Mouse (Mus musculus) megakaryocyte, embryonic 14.5 days (primary cell): ENCODE data around the gene Tubgcp3. TPM values are rescaled to one million over a fixed set of nuclear protein-coding genes. Genes with fewer than 3 reads are reported as not detected.

ENCODE experiments used
- H3K27me3 ChIP-seq: replicated peaks from 2 replicates; pipeline ENCODE3; 2012; ENCODE audit warnings: inconsistent platforms
- H3K36me3 ChIP-seq: replicated peaks from 2 replicates; pipeline ENCODE3; 2012; ENCODE audit warnings: low read length, inconsistent platforms, mixed read lengths
- H3K4me1 ChIP-seq: 2 replicates; pipeline ENCODE4 v1.6.1; 2012; ENCODE audit warnings: inconsistent platforms
- H3K4me3 ChIP-seq: replicated peaks from 2 replicates; pipeline ENCODE3; 2012; ENCODE audit warnings: moderate library complexity, mild to moderate bottlenecking, inconsistent platforms
- H3K9me3 ChIP-seq: 2 replicates; pipeline ENCODE4 v1.6.1; 2012; ENCODE audit warnings: inconsistent platforms
- FLI1 ChIP-seq: IDR thresholded peaks from 2 replicates; pipeline ENCODE4 v1.6.1; 2012; ENCODE audit warnings: low read length, inconsistent platforms, mixed read lengths
- GATA1 ChIP-seq: IDR thresholded peaks from 3 replicates; pipeline ENCODE4 v1.6.1; 2012; ENCODE audit warnings: mixed read lengths, low read length, inconsistent platforms, borderline replicate concordance
- polyA plus RNA-seq: library from polyadenylated mRNA; stranded (reverse); fragments of >175 nt; gene quantifications from 2 replicates; pipeline ENCODE4 v1.2.3, GENCODE M21; 2012; ENCODE audit warnings: low replicate concordance; ENCODE audit not compliant: insufficient read depth

Tubgcp3 gene
- polyA plus RNA-seq, 1 experiment = 9.9 TPM

- Histone ChIP-seq H3K9me3 (no peaks in the 10 kb centered on the region), H3K27me3 (peaks cover 40% of the 10 kb centered on the region), H3K4me3 (no peak overlapping the region), H3K36me3 (no peaks in the 10 kb centered on the region), H3K4me1 (no peaks in the 10 kb centered on the region)
- TF ChIP-seq FLI1 (no peak), GATA1 (no peak)
Observed at GRCm38 (mm10) chr8:12565488-12565887, 106.6 kb downstream of the Tubgcp3 start.

GRCm38 (mm10) chr8:12564307-12564706 is 107.7 kb downstream of the Tubgcp3 start:
- Histone ChIP-seq H3K4me1 (no peaks in the 10 kb centered on the region), H3K36me3 (no peaks in the 10 kb centered on the region), H3K4me3 (no peak overlapping the region), H3K9me3 (no peaks in the 10 kb centered on the region), H3K27me3 (peaks cover 36% of the 10 kb centered on the region)
- TF ChIP-seq GATA1 (no peak), FLI1 (no peak)

Other genes starting within 250 kb of the Tubgcp3 start
- gene Spaca7, start 99.2 kb downstream of the Tubgcp3 start, polyA plus RNA-seq = not detected in 2 replicates
- gene Atp11a, start 84.8 kb upstream of the Tubgcp3 start, polyA plus RNA-seq = 7.5 and 7.7 TPM in 2 replicates
- 57.1 and 57.7 TPM in 2 replicates for gene Mcf2l, start 201.6 kb upstream of the Tubgcp3 start, polyA plus RNA-seq